In the genomic region with DNA sequence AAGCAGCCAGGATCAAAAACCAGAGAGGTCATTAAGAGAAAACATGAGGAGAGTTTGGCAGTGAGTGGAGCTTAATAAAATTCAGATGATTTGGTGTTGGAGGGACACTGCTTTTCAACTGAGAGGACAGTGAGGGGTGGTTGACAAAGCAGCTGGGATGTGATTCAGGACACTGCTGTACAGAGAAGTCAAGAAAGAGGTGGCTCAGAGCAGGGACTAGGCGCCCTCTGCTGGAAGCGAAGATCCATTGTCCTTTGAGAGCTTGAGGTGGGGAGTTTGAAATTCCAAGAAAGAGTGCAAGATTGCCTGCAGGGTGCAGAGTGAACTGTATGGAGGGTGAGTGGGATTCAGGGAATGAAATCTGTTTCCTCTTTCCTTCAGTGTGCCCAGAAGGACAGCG, we compare ENCODE assay signal across 8 mouse cellular contexts. TPM values are rescaled to one million over a fixed set of nuclear protein-coding genes. Genes with fewer than 3 reads are reported as not detected.
A peak's percentile ranks its signal among the peaks of the same experiment; 100 is the strongest.
DNase-seq lines count a peak whose midpoint lies in the region; ATAC-seq and TF ChIP-seq lines count a peak whose summit lies in the region.

No protein-coding gene starts in this region.

- peak; percentile 70 for TF ChIP-seq CTCF in lung, postnatal 0 days (IDR thresholded peaks at IDR 0.05)

- H3K9ac ChIP-seq in lung, postnatal 0 days (replicated peaks; ENCODE audit: low read depth), result no peak overlapping the region

- H3K9me3 ChIP-seq in lung, postnatal 0 days (ENCODE audit: low read length), result no peaks in the 10 kb centered on the region

- TF ChIP-seq EP300 in lung, postnatal 0 days (IDR thresholded peaks at IDR 0.05), result no peak

- no peak overlapping the region for H3K27ac ChIP-seq in lung, postnatal 0 days (ENCODE audit: low read length)

- no peaks in the 10 kb centered on the region for H3K36me3 ChIP-seq in lung, postnatal 0 days (ENCODE audit: insufficient read depth, low read length)

- no peak for ATAC-seq in lung, postnatal 0 days
- ATAC-seq in activated CD4-positive, CD25-positive, alpha-beta regulatory T cell, adult 4 months, result no peak

- H3K27me3 ChIP-seq in lung, postnatal 0 days (replicated peaks; ENCODE audit: insufficient read depth, low read length), result no peaks in the 10 kb centered on the region

- no peak overlapping the region for H3K4me3 ChIP-seq in lung, postnatal 0 days (ENCODE audit: low read depth, low read length)

- peak; percentile 33 for DNase-seq in layer of hippocampus, adult 11-12 months (ENCODE audit: low spot score)
- DNase-seq in layer of hippocampus, adult 9-11 months, result no peak
- DNase-seq in cerebellum, adult 18-20 months, result peak; percentile 37 to 52
- DNase-seq in forelimb bud, embryonic 11.5 days (ENCODE audit: low read depth, low spot score), result peak; percentile 67
- DNase-seq in kidney, postnatal 4 days, result peak; percentile 62 to 67
- DNase-seq in lung, postnatal 0 days (ENCODE audit: low spot score), result peak; percentile 54
- peak; percentile 53 for DNase-seq in right cerebral cortex, postnatal 14 days

- no peak overlapping the region for H3K4me2 ChIP-seq in lung, postnatal 0 days (replicated peaks; ENCODE audit: low read depth, low read length)

- no peaks in the 10 kb centered on the region for H3K4me1 ChIP-seq in lung, postnatal 0 days (ENCODE audit: insufficient read depth, low read depth, low read length)

- WGBS in lung, postnatal 0 days, result 10% methylated on average over 3 of the region's 3 CpGs

RNA-seq across cellular contexts. Expression of a gene that starts 44.2 kb away (rescaled TPM):
- polyA plus RNA-seq in lung, postnatal 0 days (2015; fragmentation: Nextera tagmentation; extraction: Ambion mirVana), result 87.0 and 97.4 TPM in 2 replicates
- not detected for polyA plus RNA-seq in activated CD4-positive, CD25-positive, alpha-beta regulatory T cell, adult 4 months (2017; shearing (Covaris generic))

Comparison
In these comparisons a context has a peak if more than half of its experiments do, and no peak if none do; other contexts are left out.
1. RNA of a gene that starts 44.2 kb away (polyA plus RNA-seq): 87.0 to 97.4 TPM in lung, postnatal 0 days; not detected in activated CD4-positive, CD25-positive, alpha-beta regulatory T cell, adult 4 months; every median in the first group is over 10 times any median in the second.